Mouse (Mus musculus) midbrain, embryonic 10.5 days (tissue): Measurements from ENCODE around the gene Actr8. TPM values are rescaled to one million over a fixed set of nuclear protein-coding genes. Genes with fewer than 3 reads are reported as not detected.

ENCODE experiments used
- DNase-seq: peaks from one replicate; pipeline ENCODE4 v3.0.0-alpha.2; 2017; ENCODE audit warnings: low spot score
- H3K27ac ChIP-seq: fragments of 300-500 bp; sonication (generic); replicated peaks from 2 replicates; pipeline ENCODE4 v1.5.1; 2016; ENCODE audit warnings: mild to moderate bottlenecking
- H3K27me3 ChIP-seq: fragments of 300-500 bp; sonication (generic); 2 replicates; pipeline ENCODE4 v1.6.1; 2016; ENCODE audit warnings: low read depth, mild to moderate bottlenecking; ENCODE audit not compliant: poor library complexity, severe bottlenecking
- H3K36me3 ChIP-seq: fragments of 300-500 bp; sonication (generic); 2 replicates; pipeline ENCODE4 v1.6.1; 2016; ENCODE audit warnings: mild to moderate bottlenecking, moderate library complexity
- H3K4me1 ChIP-seq: fragments of 300-500 bp; sonication (generic); 2 replicates; pipeline ENCODE4 v1.6.1; 2016
- H3K4me3 ChIP-seq: fragments of 300-500 bp; sonication (generic); 2 replicates; pipeline ENCODE4 v1.5.1; 2016; ENCODE audit warnings: mild to moderate bottlenecking, moderate library complexity
- H3K9me3 ChIP-seq: fragments of 300-500 bp; sonication (generic); replicated peaks from 2 replicates; pipeline ENCODE4 v1.6.1; 2016; ENCODE audit warnings: mild to moderate bottlenecking
- WGBS: fragments of 180-500 bp; shearing (Covaris S2); methylation state at CpG from one replicate; pipeline ENCODE4 v1.1.7; 2016; 5-methylcytosine and 5-hydroxymethylcytosine counted together
- polyA plus RNA-seq: library from polyadenylated mRNA; unstranded; fragments of >200 nt; fragmentation: Nextera tagmentation; extraction: Ambion mirVana; gene quantifications from 2 replicates; pipeline ENCODE4 v1.2.1, GENCODE M21; 2016

Gene Actr8
- polyA plus RNA-seq, 1 experiment from 2014 or later, result 89.7 TPM

DNA sequence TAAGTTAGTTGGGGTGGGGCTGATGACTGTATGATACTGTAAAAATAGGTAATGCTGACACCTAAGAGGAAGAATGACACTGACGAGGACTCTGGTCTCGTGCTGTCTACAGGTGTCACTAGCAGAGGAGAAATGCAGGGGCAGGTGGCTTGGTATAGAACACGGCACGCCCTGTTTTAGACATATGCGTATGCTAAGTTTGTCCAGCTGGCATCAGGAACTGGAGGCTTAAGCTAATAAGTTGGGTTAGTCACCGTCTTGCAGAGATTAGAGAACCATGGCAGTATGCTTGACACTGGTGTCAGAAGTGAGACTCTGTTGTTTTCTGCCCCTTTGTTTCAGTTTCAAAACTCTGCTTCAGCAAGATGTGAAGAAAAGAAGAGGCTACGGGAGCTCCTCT, 6.7 kb upstream of the Actr8 start:
- H3K27me3 ChIP-seq, result no peaks in the 10 kb centered on the region

GRCm38 (mm10) chr14:29971993-29972392, 6.1 kb upstream of the Actr8 start:
- no peaks in the 10 kb centered on the region for H3K27me3 ChIP-seq
- H3K27ac ChIP-seq, result no peak overlapping the region
- H3K4me1 ChIP-seq, result peaks cover 19% of the 10 kb centered on the region
- DNase-seq, result no peak
- no peaks in the 10 kb centered on the region for H3K9me3 ChIP-seq
- no peak overlapping the region for H3K4me3 ChIP-seq
- 89% methylated on average over 5 of the region's 5 CpGs for WGBS
- peaks cover 68% of the 10 kb centered on the region for H3K36me3 ChIP-seq

More for the DNA sequence above, 6.7 kb upstream of the Actr8 start:
- H3K4me1 ChIP-seq, result peaks cover 19% of the 10 kb centered on the region
- DNase-seq, result no peak
- H3K36me3 ChIP-seq, result peaks cover 67% of the 10 kb centered on the region
- 95% methylated on average over 7 of the region's 7 CpGs for WGBS
- no peaks in the 10 kb centered on the region for H3K9me3 ChIP-seq
- H3K27ac ChIP-seq, result no peak overlapping the region
- no peak overlapping the region for H3K4me3 ChIP-seq

DNA sequence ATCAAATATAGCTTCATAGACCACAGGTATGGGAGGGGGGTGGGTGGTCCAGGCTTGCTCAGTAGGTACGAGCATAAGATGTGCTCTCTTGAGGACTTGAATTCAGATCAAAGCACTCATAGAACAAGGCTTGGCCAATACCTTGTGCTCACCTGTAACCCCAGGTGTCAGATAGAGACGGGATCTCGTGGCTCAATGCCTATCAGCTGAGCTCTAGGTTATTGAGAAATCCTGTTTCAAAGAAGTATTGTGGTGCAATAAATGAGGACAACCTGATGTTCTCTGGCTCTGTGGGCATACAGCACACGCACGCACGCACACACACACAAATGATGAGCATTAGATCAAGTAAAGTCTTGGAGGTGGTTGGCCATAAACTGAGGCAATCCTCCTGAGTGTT, 1.2 kb upstream of the Actr8 start:
- H3K36me3 ChIP-seq, result peaks cover 71% of the 10 kb centered on the region
- H3K4me1 ChIP-seq, result peaks cover 11% of the 10 kb centered on the region
- H3K27me3 ChIP-seq, result no peaks in the 10 kb centered on the region
- 94% methylated on average over 6 of the region's 6 CpGs for WGBS
- no peak for DNase-seq
- H3K27ac ChIP-seq, result no peak overlapping the region
- no peak overlapping the region for H3K4me3 ChIP-seq
- H3K9me3 ChIP-seq, result peaks cover 5% of the 10 kb centered on the region; the same call in 1 of the 2 replicates

GRCm38 (mm10) chr14:29980447-29981205, 2.5 kb downstream of the Actr8 start:
- no peak for DNase-seq
- H3K27ac ChIP-seq, result no peak overlapping the region
- H3K4me1 ChIP-seq, result peaks cover 11% of the 10 kb centered on the region
- H3K4me3 ChIP-seq, result no peak overlapping the region
- peaks cover 71% of the 10 kb centered on the region for H3K36me3 ChIP-seq
- peaks cover 5% of the 10 kb centered on the region; the same call in 1 of the 2 replicates for H3K9me3 ChIP-seq
- 96% methylated on average over 10 of the region's 10 CpGs for WGBS
- H3K27me3 ChIP-seq, result no peaks in the 10 kb centered on the region

DNA sequence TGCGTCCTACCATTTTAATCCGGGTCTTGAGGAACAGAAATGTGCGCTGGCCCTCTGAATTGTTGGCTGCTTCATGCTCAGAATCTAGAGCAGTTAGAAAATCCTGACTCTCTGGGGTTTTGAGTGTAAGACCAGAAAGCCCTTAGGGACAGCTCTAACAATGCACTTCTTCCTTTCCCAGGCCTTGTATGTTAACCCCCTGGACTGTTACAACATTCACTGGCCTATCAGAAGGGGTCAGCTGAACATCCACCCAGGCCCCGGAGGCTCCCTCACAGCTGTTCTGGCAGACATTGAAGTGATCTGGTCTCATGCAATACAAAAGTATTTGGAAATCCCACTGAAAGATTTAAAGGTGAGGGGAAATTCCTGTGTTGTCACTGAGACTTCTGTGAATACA, 8.0 kb downstream of the Actr8 start:
- Histone ChIP-seq H3K36me3 (peaks cover 100% of the 10 kb centered on the region), H3K4me3 (no peak overlapping the region), H3K27me3 (no peaks in the 10 kb centered on the region), H3K27ac (no peak overlapping the region), H3K9me3 (no peaks in the 10 kb centered on the region; the same call in 1 of the 2 replicates), H3K4me1 (no peaks in the 10 kb centered on the region)
- WGBS, result 96% methylated on average over 4 of the region's 4 CpGs
- DNase-seq, result no peak

GRCm38 (mm10) chr14:29987276-29987675, 9.1 kb downstream of the Actr8 start:
- H3K4me3 ChIP-seq, result no peak overlapping the region
- H3K9me3 ChIP-seq, result no peaks in the 10 kb centered on the region
- H3K27me3 ChIP-seq, result no peaks in the 10 kb centered on the region
- peaks cover 100% of the 10 kb centered on the region for H3K36me3 ChIP-seq
- DNase-seq, result no peak
- H3K4me1 ChIP-seq, result no peaks in the 10 kb centered on the region
- no peak overlapping the region for H3K27ac ChIP-seq
- 94% methylated on average over 6 of the region's 6 CpGs for WGBS

- no peaks in the 10 kb centered on the region for H3K27me3 ChIP-seq
- no peak overlapping the region for H3K27ac ChIP-seq
- no peak for DNase-seq
- no peak overlapping the region for H3K4me3 ChIP-seq
- no peaks in the 10 kb centered on the region for H3K4me1 ChIP-seq
- peaks cover 100% of the 10 kb centered on the region for H3K36me3 ChIP-seq
- H3K9me3 ChIP-seq, result no peaks in the 10 kb centered on the region
- WGBS, result 94% methylated on average over 9 of the region's 9 CpGs
Observed at GRCm38 (mm10) chr14:29987739-29988138, 9.6 kb downstream of the Actr8 start.

DNA sequence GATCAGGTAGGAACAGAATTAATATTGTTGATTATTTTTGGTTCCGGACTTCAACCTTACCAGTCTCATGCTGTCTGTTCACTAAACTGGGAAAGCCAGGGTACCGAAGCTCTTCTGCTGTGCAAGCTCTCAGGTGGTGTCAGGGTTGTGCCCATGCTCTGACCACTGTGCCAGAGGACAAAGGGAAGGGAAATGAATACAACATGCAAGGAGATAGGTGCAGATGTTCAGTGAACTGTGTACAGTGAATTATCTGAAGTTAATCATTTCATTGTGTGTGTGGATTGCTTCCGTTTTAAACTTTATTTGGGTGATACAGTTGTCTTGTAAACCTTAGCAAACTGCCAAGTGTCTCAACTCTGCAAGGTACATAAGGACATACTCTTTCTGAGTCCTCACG, 10.2 kb downstream of the Actr8 start:
- 97% methylated on average over 4 of the region's 4 CpGs for WGBS

DNA sequence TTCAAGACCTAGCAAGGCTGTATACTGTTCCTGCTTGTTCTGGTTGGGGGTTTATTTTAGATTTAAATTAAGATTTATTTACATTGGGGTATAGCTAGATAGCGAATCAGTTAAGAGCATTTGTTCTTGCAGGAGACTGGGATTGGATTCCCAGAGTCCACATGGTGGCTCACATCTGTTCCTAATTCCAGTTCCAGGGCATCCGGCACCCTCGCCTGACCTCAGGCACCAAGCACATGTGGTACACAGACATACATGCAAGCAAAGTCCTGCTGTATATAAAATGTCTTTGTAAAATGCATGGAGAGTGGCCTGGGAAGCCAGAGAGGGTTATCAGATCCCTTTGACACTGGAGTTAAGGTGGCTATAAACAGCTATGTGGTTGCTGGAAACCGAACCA, 16.8 kb downstream of the Actr8 start:
- Histone ChIP-seq H3K9me3 (no peaks in the 10 kb centered on the region), H3K27ac (no peak overlapping the region), H3K4me1 (no peaks in the 10 kb centered on the region), H3K4me3 (no peak overlapping the region), H3K27me3 (no peaks in the 10 kb centered on the region), H3K36me3 (peaks cover 86% of the 10 kb centered on the region)
- DNase-seq, result no peak
- 79% methylated on average over 4 of the region's 4 CpGs for WGBS

More for the DNA sequence above, 10.2 kb downstream of the Actr8 start:
- no peaks in the 10 kb centered on the region for H3K27me3 ChIP-seq
- no peak for DNase-seq
- H3K4me3 ChIP-seq, result no peak overlapping the region
- no peaks in the 10 kb centered on the region for H3K9me3 ChIP-seq
- H3K4me1 ChIP-seq, result no peaks in the 10 kb centered on the region
- peaks cover 100% of the 10 kb centered on the region for H3K36me3 ChIP-seq
- H3K27ac ChIP-seq, result no peak overlapping the region

DNA sequence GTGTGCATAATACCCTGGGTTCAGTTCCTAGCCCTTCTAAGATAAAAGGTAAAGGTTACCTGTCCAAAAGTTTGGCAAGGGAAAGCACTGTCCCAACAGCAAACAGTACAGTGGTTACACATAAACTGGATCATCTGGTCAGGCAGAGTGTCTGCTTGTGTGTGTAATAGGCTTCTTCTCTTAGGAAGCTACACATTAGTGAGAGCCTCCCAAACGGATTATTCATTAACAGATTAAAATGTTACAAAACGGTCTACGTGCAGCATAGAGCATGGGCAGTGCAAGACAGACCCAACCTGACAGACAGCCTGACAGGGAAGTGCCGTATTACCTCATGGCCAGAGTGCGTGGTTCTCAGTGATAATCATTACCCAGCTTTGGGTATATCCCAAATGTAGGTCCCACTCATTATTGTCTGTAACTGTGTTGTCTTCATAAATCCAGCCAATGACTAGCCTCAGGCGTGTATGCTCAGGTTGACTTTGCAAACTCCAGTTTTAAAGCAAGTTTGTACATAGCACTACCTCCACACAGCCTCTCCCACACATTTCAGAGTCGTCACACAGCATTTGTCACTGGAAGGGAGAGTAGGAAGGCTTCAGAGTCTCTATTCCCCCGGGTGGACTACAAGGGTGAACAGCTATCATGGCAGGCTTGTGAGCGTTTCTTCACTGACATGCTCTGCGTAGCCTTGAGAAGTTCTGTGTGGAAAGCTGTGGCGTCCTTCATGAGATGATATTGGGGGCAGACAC, 18.0 kb downstream of the Actr8 start:
- Histone ChIP-seq H3K4me3 (no peak overlapping the region), H3K4me1 (no peaks in the 10 kb centered on the region), H3K27ac (no peak overlapping the region), H3K36me3 (peaks cover 74% of the 10 kb centered on the region), H3K27me3 (no peaks in the 10 kb centered on the region), H3K9me3 (no peaks in the 10 kb centered on the region)
- no peak for DNase-seq
- 92% methylated on average over 11 of the region's 11 CpGs for WGBS

DNA sequence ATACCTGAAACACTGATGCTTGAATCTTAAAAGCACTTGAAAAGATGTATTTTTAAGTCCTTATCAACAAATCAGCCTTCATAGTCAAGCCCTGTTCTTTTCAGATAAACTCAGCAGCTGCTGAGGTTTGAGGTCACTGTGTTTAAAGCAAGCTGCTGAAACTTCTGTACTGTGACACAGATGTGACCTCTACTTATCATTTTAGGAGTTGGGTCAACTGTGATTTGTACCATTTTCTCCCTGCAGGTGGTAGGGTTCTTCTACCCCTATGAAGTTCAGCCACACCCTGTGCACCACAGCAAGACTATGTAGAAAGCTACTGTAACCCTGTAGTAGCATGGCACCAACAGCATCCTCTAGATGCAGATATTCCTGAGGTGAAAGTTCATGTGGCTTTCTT, 19.2 kb downstream of the Actr8 start:
- H3K36me3 ChIP-seq, result peaks cover 62% of the 10 kb centered on the region
- no peaks in the 10 kb centered on the region for H3K4me1 ChIP-seq
- no peak for DNase-seq

GRCm38 (mm10) chr14:29998747-29999474, 20.8 kb downstream of the Actr8 start:
- WGBS, result 87% methylated on average over 13 of the region's 13 CpGs
- no peaks in the 10 kb centered on the region for H3K9me3 ChIP-seq
- H3K36me3 ChIP-seq, result peaks cover 47% of the 10 kb centered on the region
- H3K4me1 ChIP-seq, result no peaks in the 10 kb centered on the region
- no peaks in the 10 kb centered on the region for H3K27me3 ChIP-seq
- no peak overlapping the region for H3K4me3 ChIP-seq
- H3K27ac ChIP-seq, result no peak overlapping the region
- DNase-seq, result no peak

More for the DNA sequence above, 19.2 kb downstream of the Actr8 start:
- Histone ChIP-seq H3K27ac (no peak overlapping the region), H3K4me3 (no peak overlapping the region), H3K9me3 (no peaks in the 10 kb centered on the region), H3K27me3 (no peaks in the 10 kb centered on the region)

GRCm38 (mm10) chr14:29999475-29999811, 21.3 kb downstream of the Actr8 start:
- 92% methylated on average over 3 of the region's 3 CpGs for WGBS
- Histone ChIP-seq H3K36me3 (peaks cover 41% of the 10 kb centered on the region), H3K9me3 (no peaks in the 10 kb centered on the region), H3K4me1 (no peaks in the 10 kb centered on the region), H3K4me3 (no peak overlapping the region), H3K27me3 (no peaks in the 10 kb centered on the region), H3K27ac (no peak overlapping the region)
- no peak for DNase-seq
